Mouse (Mus musculus): ENCODE measurements around the gene Synrg. TPM values are rescaled to one million over a fixed set of nuclear protein-coding genes. Genes with fewer than 3 reads are reported as not detected.

Synrg gene
- polyA plus RNA-seq, 1 experiment from 2014 or later = 30.6 TPM

- Histone ChIP-seq H3K4me3 (replicated peaks) (no peak overlapping the region), H3K27ac (no peak overlapping the region), H3K4me1 (peaks cover 8% of the 10 kb centered on the region; the same call in 1 of the 2 replicates), H3K9me3 (no peaks in the 10 kb centered on the region), H3K9ac (no peak overlapping the region), H3K36me3 (replicated peaks) (peaks cover under 1% of the 10 kb centered on the region; the same call in 1 of the 2 replicates), H3K27me3 (peaks cover 16% of the 10 kb centered on the region), H3K4me2 (no peak overlapping the region)
- 56% methylated on average over 9 of the region's 9 CpGs for WGBS
- ATAC-seq (ENCODE audit: low FRiP score) = no peak
These were observed 108.8 kb downstream of the Synrg start for GRCm38 (mm10) chr11:84072904-84073651.

DNA sequence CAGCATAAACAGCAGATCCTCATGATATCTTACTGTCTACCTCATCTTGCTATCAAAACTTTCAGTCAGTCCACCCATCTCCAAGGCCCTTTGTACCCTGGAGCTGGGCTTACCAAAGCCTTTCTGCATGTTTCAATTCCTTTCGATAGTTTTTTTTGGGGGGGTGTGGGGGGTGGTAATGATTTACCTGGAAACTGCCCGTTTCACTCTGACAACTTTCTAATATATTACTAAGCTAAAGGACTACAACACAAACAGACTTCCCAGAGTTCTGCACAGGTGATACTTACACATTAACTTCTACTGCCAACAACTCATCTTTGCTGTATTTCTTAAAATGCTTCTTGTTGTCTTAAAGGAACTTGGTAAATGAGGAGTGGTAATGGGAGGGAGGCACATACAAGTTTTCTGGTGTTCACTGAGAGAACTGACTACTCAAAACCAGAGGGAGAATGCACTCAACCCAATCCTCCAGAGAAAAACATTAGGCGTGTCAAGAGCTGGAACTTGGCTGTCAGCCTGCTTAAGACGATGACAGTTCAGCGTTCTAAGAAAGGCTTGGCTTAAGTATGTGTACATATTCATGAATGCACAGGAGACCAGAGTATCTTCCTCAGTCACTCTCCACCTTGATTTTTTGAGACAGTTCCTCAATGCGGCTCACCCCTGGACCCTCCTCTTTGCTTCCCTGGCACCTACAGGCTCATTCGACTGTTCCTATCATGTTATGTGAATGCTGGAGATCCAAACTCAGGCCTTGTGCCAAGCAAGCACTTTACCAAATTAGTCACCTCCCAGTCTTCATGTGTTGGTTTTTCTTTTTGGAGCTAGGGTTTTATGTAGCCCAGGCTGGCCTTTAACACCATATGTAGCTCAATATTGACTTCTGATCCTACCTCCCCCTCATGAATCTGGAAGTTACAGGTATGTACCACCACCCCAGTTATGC is 109.9 kb downstream of the Synrg start:
- no peak for ATAC-seq (ENCODE audit: low FRiP score)
- Histone ChIP-seq H3K4me3 (replicated peaks) (no peak overlapping the region), H3K27me3 (peaks cover 10% of the 10 kb centered on the region), H3K9ac (no peak overlapping the region), H3K9me3 (no peaks in the 10 kb centered on the region), H3K4me2 (no peak overlapping the region), H3K4me1 (peaks cover 7% of the 10 kb centered on the region), H3K36me3 (replicated peaks) (peaks cover 9% of the 10 kb centered on the region; the same call in 1 of the 2 replicates), H3K27ac (no peak overlapping the region)
- WGBS = 88% methylated on average over 7 of the region's 7 CpGs

DNA sequence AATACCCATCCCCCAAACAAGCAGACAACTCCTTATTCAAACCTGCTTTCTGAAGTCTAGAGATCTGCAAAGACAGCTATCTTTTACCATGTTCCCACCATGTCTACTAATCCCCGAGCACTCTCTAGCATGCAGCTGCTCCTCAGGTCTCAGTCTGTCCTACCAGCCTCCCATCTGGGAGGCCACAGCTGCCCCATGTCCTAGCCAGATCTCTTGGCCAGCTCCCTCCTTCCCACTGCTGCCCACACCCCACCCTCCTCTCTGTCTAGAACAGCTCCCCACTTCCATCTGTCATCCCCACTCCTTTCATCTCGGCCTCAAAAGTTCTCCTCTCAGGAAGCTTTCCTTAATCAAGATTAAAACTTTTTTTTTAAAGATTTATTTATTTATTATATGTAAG is 112.8 kb downstream of the Synrg start:
- no peak overlapping the region for H3K9ac ChIP-seq
- H3K36me3 ChIP-seq (replicated peaks) = peaks cover 36% of the 10 kb centered on the region
- H3K4me1 ChIP-seq = peaks cover 7% of the 10 kb centered on the region
- H3K27me3 ChIP-seq = no peaks in the 10 kb centered on the region
- no peak for ATAC-seq (ENCODE audit: low FRiP score)
- H3K4me3 ChIP-seq (replicated peaks) = no peak overlapping the region
- no peaks in the 10 kb centered on the region for H3K9me3 ChIP-seq
- WGBS = 83% methylated on average over 2 of the region's 2 CpGs
- H3K4me2 ChIP-seq = no peak overlapping the region
- H3K27ac ChIP-seq = no peak overlapping the region

DNA sequence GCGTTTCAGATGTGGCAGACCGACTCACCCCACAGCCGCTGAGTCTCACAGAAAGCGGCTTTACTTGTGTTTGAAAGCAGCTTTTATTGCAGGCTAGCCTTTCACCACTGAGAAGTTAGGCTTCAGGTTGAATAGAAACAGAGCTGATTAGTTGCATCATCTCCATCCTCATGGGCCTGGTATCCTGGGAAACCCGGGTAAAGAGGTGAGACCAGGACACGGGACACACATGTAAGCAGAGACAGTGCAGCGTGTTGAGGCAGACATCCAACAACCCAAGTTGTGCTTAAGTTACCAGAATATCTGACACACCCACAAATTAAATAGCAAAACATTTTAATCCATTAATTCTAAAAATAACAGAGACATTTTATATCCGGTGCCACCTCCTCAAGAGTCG is 114.4 kb downstream of the Synrg start:
- no peak for ATAC-seq (ENCODE audit: low FRiP score)
- Histone ChIP-seq H3K4me2 (no peak overlapping the region), H3K27ac (no peak overlapping the region), H3K9me3 (no peaks in the 10 kb centered on the region), H3K36me3 (replicated peaks) (peaks cover 45% of the 10 kb centered on the region), H3K9ac (no peak overlapping the region), H3K4me3 (replicated peaks) (no peak overlapping the region), H3K4me1 (peaks cover 4% of the 10 kb centered on the region), H3K27me3 (no peaks in the 10 kb centered on the region)
- 78% methylated on average over 9 of the region's 9 CpGs for WGBS

GRCm38 (mm10) chr11:84079361-84079760 is 115.1 kb downstream of the Synrg start:
- ATAC-seq (ENCODE audit: low FRiP score) = no peak
- H3K27me3 ChIP-seq = no peaks in the 10 kb centered on the region
- no peak overlapping the region for H3K27ac ChIP-seq
- H3K9me3 ChIP-seq = no peaks in the 10 kb centered on the region
- whole genome bisulfite sequencing = 94% methylated on average over 11 of the region's 11 CpGs
- H3K4me3 ChIP-seq (replicated peaks) = no peak overlapping the region
- H3K9ac ChIP-seq = no peak overlapping the region
- peaks cover 4% of the 10 kb centered on the region for H3K4me1 ChIP-seq
- H3K36me3 ChIP-seq (replicated peaks) = peaks cover 48% of the 10 kb centered on the region
- H3K4me2 ChIP-seq = no peak overlapping the region

DNA sequence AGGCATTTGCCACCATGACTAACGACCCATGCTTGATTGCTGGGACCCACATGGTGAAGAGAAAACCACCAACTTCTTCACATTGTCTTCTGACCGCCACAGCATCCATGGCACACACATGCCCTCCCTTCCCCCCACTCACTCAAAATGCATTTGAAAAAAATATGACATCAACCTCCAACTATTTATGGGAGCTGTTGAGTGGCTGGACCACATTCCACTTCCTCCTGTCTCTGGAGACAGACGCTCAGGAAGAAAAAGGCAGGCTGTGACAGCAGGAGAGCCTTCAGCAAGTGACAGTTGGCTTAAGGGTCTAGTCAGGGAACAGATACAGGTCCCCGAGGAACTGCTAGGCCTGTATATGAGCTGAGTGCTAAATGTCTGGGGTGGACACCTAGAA is 115.7 kb downstream of the Synrg start:
- H3K9me3 ChIP-seq = no peaks in the 10 kb centered on the region
- H3K27me3 ChIP-seq = no peaks in the 10 kb centered on the region
- WGBS = 89% methylated on average over 4 of the region's 4 CpGs
- H3K36me3 ChIP-seq (replicated peaks) = peaks cover 53% of the 10 kb centered on the region
- peaks cover 4% of the 10 kb centered on the region for H3K4me1 ChIP-seq
- no peak overlapping the region for H3K9ac ChIP-seq
- no peak overlapping the region for H3K4me2 ChIP-seq
- ATAC-seq (ENCODE audit: low FRiP score) = no peak
- no peak overlapping the region for H3K4me3 ChIP-seq (replicated peaks)
- H3K27ac ChIP-seq = no peak overlapping the region

DNA sequence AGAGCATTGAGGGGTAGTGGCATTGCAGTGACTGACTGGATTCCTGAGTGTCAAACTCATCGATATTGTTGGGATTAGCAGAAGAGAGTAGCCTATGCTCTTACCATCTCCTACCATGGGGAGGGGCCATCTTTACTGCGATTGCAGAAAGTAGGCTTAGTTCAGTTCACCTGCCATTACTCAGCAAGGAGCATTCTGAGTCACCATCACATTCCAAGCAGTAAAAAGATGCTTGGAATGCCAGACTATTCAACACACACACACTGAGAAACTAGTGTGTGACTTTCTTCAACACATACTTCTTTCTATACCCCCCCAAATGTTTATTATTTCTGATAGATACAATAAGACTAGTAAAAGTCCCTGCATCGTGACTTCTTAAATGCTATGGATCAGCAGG is 116.1 kb downstream of the Synrg start:
- H3K27me3 ChIP-seq = no peaks in the 10 kb centered on the region
- peaks cover 56% of the 10 kb centered on the region for H3K36me3 ChIP-seq (replicated peaks)
- no peak for ATAC-seq (ENCODE audit: low FRiP score)
- no peak overlapping the region for H3K27ac ChIP-seq
- no peak overlapping the region for H3K9ac ChIP-seq
- H3K4me2 ChIP-seq = no peak overlapping the region
- 90% methylated on average over 3 of the region's 3 CpGs for WGBS
- peaks cover 4% of the 10 kb centered on the region for H3K4me1 ChIP-seq
- no peaks in the 10 kb centered on the region for H3K9me3 ChIP-seq
- H3K4me3 ChIP-seq (replicated peaks) = no peak overlapping the region

DNA sequence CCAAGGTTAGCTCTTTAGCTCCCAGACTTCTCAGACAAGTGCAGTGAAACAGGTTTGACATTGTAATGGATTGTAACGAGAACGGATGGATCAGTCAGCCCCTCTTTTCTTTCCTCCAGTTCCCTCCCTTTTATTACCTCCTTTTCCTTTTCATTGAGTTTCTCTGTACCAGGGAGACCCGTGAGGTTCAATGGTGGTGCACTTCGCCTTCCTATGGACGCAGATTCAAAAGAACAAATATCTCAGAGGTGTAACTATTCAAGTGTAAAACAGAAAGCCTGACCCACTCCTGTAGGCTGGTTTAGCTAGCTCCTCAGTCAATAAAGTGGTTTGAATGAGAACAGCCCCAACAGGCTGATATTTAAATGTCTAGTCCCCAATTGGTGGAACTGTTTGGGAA is 117.7 kb downstream of the Synrg start:
- no peak overlapping the region for H3K4me3 ChIP-seq (replicated peaks)
- H3K9me3 ChIP-seq = no peaks in the 10 kb centered on the region
- H3K4me1 ChIP-seq = peaks cover 4% of the 10 kb centered on the region; the same call in 1 of the 2 replicates
- no peaks in the 10 kb centered on the region for H3K27me3 ChIP-seq
- ATAC-seq (ENCODE audit: low FRiP score) = no peak
- H3K36me3 ChIP-seq (replicated peaks) = peaks cover 60% of the 10 kb centered on the region
- no peak overlapping the region for H3K9ac ChIP-seq
- no peak overlapping the region for H3K27ac ChIP-seq
- no peak overlapping the region for H3K4me2 ChIP-seq
- 81% methylated on average over 5 of the region's 5 CpGs for WGBS

GRCm38 (mm10) chr11:84090572-84090971 is 126.3 kb downstream of the Synrg start:
- no peak for ATAC-seq (ENCODE audit: low FRiP score)
- WGBS = 93% methylated on average over 8 of the region's 8 CpGs

More at GRCm38 (mm10) chr11:84090572-84090971, 126.3 kb downstream of the Synrg start:
- no peaks in the 10 kb centered on the region for H3K27me3 ChIP-seq
- peaks cover 40% of the 10 kb centered on the region for H3K36me3 ChIP-seq (replicated peaks)
- no peak overlapping the region for H3K4me2 ChIP-seq
- no peaks in the 10 kb centered on the region for H3K9me3 ChIP-seq
- H3K4me3 ChIP-seq (replicated peaks) = no peak overlapping the region
- H3K9ac ChIP-seq = no peak overlapping the region
- no peak overlapping the region for H3K27ac ChIP-seq
- no peaks in the 10 kb centered on the region for H3K4me1 ChIP-seq

Other genes with a start within 250 kb of the Synrg start
- gene Wfdc21, start 217.5 kb upstream of the Synrg start, polyA plus RNA-seq (2016; fragmentation: Nextera tagmentation; extraction: Ambion mirVana) = not detected in 2 replicates
- gene Heatr6, start 210.7 kb upstream of the Synrg start, polyA plus RNA-seq (2016; fragmentation: Nextera tagmentation; extraction: Ambion mirVana) = 33.5 and 34.9 TPM in 2 replicates
- not detected in 2 replicates for gene Hnf1b, start 114.4 kb upstream of the Synrg start, polyA plus RNA-seq (2016; fragmentation: Nextera tagmentation; extraction: Ambion mirVana)
- gene Ddx52, start 22.4 kb upstream of the Synrg start, polyA plus RNA-seq (2016; fragmentation: Nextera tagmentation; extraction: Ambion mirVana) = 43.3 and 44.2 TPM in 2 replicates
- gene Dusp14, start 104.8 kb downstream of the Synrg start, polyA plus RNA-seq (2016; fragmentation: Nextera tagmentation; extraction: Ambion mirVana) = 19.9 and 20.6 TPM in 2 replicates
- gene Tada2a, start 165.2 kb downstream of the Synrg start, polyA plus RNA-seq (2016; fragmentation: Nextera tagmentation; extraction: Ambion mirVana) = 36.9 and 37.4 TPM in 2 replicates
- 35.6 and 38.6 TPM in 2 replicates for gene Acaca, start 165.2 kb downstream of the Synrg start, polyA plus RNA-seq (2016; fragmentation: Nextera tagmentation; extraction: Ambion mirVana)
- not detected in 2 replicates for gene Gm11437, start 203.0 kb downstream of the Synrg start, polyA plus RNA-seq (2016; fragmentation: Nextera tagmentation; extraction: Ambion mirVana)

All from forebrain, embryonic 12.5 days (tissue).